Mouse (Mus musculus) midbrain, postnatal 0 days (tissue): ENCODE results near the gene Tmcc2. TPM values are rescaled to one million over a fixed set of nuclear protein-coding genes. Genes with fewer than 3 reads are reported as not detected.

Source experiments
- ATAC-seq: fragments of 200-750 bp; cut with Nextera tagmentation; 2 replicates; pipeline ENCODE4 v1.8.0; 2017; ENCODE audit warnings: moderate number of reproducible peaks, mild to moderate bottlenecking, moderate TSS enrichment, moderate library complexity; ENCODE audit not compliant: low FRiP score
- DNase-seq: peaks from one replicate; pipeline ENCODE4 v3.0.0-alpha.2; 2015; ENCODE audit warnings: low spot score
- H3K27ac ChIP-seq: fragments of 300-500 bp; sonication (generic); 2 replicates; pipeline ENCODE4 v1.5.1; 2014; ENCODE audit warnings: low read depth, mild to moderate bottlenecking, low read length, mixed read lengths
- H3K27me3 ChIP-seq: fragments of 300-500 bp; sonication (generic); 2 replicates; pipeline ENCODE4 v1.6.1; 2014; ENCODE audit warnings: low read length, control low read depth, mixed read lengths; ENCODE audit not compliant: insufficient read depth
- H3K36me3 ChIP-seq: fragments of 300-500 bp; sonication (generic); 2 replicates; pipeline ENCODE4 v1.6.1; 2014; ENCODE audit warnings: low read length, control low read depth, mixed read lengths; ENCODE audit not compliant: insufficient read depth
- H3K4me1 ChIP-seq: fragments of 300-500 bp; sonication (generic); 2 replicates; pipeline ENCODE4 v1.6.1; 2014; ENCODE audit warnings: mild to moderate bottlenecking, control low read depth, antibody characterized with exemption, low read length, mixed read lengths; ENCODE audit not compliant: insufficient read depth
- H3K4me2 ChIP-seq: fragments of 300-500 bp; sonication (generic); 2 replicates; pipeline ENCODE4 v1.6.1; 2014; ENCODE audit warnings: low read depth, mild to moderate bottlenecking, low read length, mixed read lengths; ENCODE audit not compliant: poor library complexity, severe bottlenecking
- H3K4me3 ChIP-seq: fragments of 300-500 bp; sonication (generic); 2 replicates; pipeline ENCODE4 v1.5.1; 2014; ENCODE audit warnings: low read depth, mild to moderate bottlenecking, low read length, moderate library complexity
- H3K9ac ChIP-seq: fragments of 300-500 bp; sonication (generic); replicated peaks from 2 replicates; pipeline ENCODE4 v1.6.1; 2014; ENCODE audit warnings: mild to moderate bottlenecking, low read length, moderate library complexity, mixed read lengths; ENCODE audit not compliant: poor library complexity, severe bottlenecking
- H3K9me3 ChIP-seq: fragments of 300-500 bp; sonication (generic); 2 replicates; pipeline ENCODE4 v1.6.1; 2016; ENCODE audit warnings: low read length, control low read depth
- CTCF ChIP-seq: IDR thresholded peaks from 2 replicates; pipeline ENCODE4 v1.5.1; 2016; ENCODE audit warnings: antibody characterized with exemption, mild to moderate bottlenecking
- WGBS: fragments of 180-500 bp; shearing (Covaris S2); extraction: QIAGEN DNeasy Blood & Tissue Kit; methylation state at CpG from one replicate; pipeline ENCODE4 v1.1.7; 2014; 5-methylcytosine and 5-hydroxymethylcytosine counted together
- polyA plus RNA-seq: library from polyadenylated mRNA; unstranded; fragments of >200 nt; fragmentation: Nextera tagmentation; extraction: Ambion mirVana; gene quantifications from 2 replicates; pipeline ENCODE4 v1.2.1, GENCODE M21; 2015
- total RNA-seq: library from RNA; depleted of rRNA; stranded (reverse); fragments of >200 nt; gene quantifications from 2 replicates; pipeline ENCODE4 v1.2.3, GENCODE M21; 2014

Tmcc2 gene
- total and polyA plus RNA-seq, 2 experiments from 2014 or later, result 36.3 to 152 TPM

DNA sequence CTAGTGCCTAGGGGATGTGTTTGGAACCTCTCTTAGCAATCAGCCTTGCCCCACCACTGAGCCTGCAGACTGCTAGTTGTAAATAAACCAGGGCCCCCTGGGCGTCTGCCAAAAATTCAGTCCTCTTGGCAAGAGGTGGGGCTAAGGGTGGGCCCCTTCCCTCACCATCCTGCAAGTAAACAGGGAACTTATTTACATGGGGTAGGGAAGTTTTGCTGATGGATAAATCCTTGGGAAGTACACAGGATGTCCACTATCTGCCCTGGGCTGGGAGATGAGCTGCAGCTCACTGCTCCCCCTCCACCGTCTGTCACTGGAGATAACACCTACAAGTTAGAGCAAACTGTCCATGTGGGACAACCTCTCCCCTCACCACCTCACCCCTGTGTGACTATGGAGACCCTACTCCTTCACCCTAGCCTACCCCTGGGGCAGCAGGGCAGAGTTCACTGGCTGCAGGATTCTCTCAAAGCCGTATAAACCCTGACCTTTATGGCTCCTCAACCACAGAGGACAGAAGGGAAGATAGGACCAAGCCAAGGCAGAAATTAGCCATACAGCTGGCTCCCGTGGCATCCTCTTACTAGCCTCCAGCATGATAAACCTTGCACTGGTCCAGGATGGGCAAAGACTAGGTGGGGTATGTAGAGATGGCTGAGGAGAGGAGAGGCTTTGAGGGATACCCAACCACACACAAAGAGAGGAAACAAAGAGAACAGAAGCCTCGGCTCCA is 16.8 kb downstream of the Tmcc2 start:
- no peaks in the 10 kb centered on the region for H3K27me3 ChIP-seq
- no peak overlapping the region for H3K27ac ChIP-seq
- H3K4me3 ChIP-seq, result no peak overlapping the region
- H3K9me3 ChIP-seq, result no peaks in the 10 kb centered on the region
- TF ChIP-seq CTCF, result no peak
- no peak overlapping the region for H3K9ac ChIP-seq
- 46% methylated on average over 5 of the region's 5 CpGs for WGBS
- H3K4me2 ChIP-seq, result no peak overlapping the region
- ATAC-seq (no peak), DNase-seq (peak; percentile 60)
- H3K36me3 ChIP-seq, result peaks cover 21% of the 10 kb centered on the region; the same call in 1 of the 2 replicates
- 0 out of 2 replicates have a peak, but pooled peaks cover 16% of the 10 kb centered on the region for H3K4me1 ChIP-seq

DNA sequence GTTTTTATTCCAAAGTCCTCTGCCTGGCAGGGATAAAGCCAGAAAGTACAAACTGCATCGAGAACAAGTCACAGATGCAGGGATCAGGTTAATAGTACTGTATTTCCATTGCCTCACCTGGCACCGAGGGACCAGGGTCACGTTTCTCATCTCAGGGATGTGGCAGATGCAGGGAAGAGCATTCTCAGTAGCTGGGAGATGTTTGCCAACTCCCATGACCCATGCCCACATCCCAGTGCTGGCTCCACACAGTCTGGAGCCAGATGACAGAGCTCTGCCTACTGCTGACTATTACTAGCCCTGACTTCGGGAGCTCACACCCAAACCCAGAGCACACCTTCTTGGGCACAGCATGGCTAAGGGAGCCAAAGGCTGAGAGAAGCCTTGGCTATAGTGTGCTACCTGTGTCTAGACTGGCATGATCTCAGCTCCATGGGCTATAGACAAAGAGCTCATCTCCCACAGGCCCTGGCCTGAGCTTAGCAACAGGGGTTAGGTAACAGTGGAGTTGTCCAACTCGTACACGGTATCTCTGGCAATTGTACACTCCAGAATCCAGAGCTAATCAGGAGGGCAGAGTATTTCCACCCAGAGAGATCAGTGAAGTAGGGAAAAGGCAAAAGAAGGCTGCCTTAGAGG is 18.1 kb downstream of the Tmcc2 start:
- ATAC-seq (no peak), DNase-seq (no peak)
- no peak overlapping the region for H3K4me2 ChIP-seq
- WGBS, result 65% methylated on average over 6 of the region's 6 CpGs
- no peaks in the 10 kb centered on the region for H3K27me3 ChIP-seq
- no peaks in the 10 kb centered on the region for H3K9me3 ChIP-seq
- H3K4me3 ChIP-seq, result no peak overlapping the region
- H3K27ac ChIP-seq, result no peak overlapping the region
- H3K36me3 ChIP-seq, result peaks cover 12% of the 10 kb centered on the region
- no peak for TF ChIP-seq CTCF
- no peak overlapping the region for H3K9ac ChIP-seq
- H3K4me1 ChIP-seq, result 0 out of 2 replicates have a peak, but pooled peaks cover 16% of the 10 kb centered on the region

DNA sequence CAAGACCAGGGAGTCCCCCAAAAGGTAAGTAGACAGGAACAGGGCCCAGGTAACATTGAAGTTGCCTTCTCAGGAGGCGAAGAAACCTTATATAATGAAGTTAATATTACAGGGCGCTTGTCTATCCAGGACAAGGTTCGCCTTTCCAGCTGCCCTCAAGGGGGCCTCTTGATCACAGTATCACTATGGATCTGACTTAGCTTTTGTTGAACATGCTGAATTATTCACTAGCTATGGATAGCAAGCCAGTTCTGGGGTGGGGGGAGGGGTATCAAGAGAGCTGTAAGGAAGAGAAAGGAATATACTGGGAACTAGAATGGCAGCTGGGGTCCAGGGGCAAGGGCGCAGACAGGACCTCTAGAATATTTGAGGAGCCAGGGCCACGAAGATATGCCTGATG is 18.7 kb downstream of the Tmcc2 start:
- Histone ChIP-seq H3K27me3 (no peaks in the 10 kb centered on the region), H3K36me3 (peaks cover 7% of the 10 kb centered on the region), H3K27ac (peak overlapping the region; percentile 26; the same call in 1 of the 2 replicates), H3K4me2 (no peak overlapping the region), H3K4me3 (no peak overlapping the region), H3K4me1 (0 out of 2 replicates have a peak, but pooled peaks cover 16% of the 10 kb centered on the region), H3K9ac (no peak overlapping the region; the same call in 1 of the 2 replicates), H3K9me3 (no peaks in the 10 kb centered on the region)
- no peak for ATAC-seq
- no peak for DNase-seq
- 46% methylated on average over 5 of the region's 5 CpGs for WGBS
- TF ChIP-seq CTCF, result peak; percentile 32; the same call in 1 of the 2 replicates

DNA sequence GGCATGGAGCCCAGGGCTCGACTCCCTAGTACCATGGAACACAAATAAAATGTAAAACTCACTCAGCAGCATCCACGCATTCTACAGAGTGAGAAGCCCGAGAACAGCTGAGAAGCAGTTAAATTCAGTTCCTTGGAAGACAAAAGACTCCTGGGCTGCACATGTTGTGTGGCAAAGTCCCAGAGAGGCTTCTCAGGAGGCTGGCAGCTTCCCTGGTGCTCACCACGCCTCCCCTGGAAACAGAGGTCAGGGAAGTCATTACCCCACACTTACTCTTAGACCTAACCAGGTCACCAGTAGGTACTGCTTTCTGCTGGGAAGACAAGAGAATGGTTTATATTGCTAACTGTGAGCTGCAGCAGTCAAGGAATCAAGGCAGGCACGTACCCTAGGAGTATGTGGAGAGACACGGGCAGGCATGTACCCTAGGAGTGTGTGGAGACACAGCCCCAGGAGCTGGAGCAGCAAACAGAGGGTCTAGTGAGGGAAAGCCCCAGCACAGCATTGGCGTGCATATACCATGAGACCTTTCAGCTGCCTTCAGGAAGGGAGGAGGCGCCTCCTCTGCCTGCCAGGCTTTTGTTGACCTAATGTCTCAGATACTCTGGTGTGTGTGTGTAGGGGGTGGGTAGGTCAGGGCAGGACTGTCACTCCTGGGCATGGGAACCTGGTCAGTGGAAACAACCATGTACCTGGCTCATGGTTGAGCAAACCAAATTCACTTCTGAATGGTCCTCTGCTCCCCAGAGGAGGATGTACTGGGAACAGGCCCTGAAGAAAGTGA is 19.6 kb downstream of the Tmcc2 start:
- no peak for ATAC-seq
- Histone ChIP-seq H3K9ac (no peak overlapping the region; the same call in 1 of the 2 replicates), H3K9me3 (no peaks in the 10 kb centered on the region), H3K27me3 (no peaks in the 10 kb centered on the region), H3K4me1 (0 out of 2 replicates have a peak, but pooled peaks cover 16% of the 10 kb centered on the region), H3K4me2 (no peak overlapping the region), H3K4me3 (no peak overlapping the region), H3K27ac (peak overlapping the region; percentile 26; the same call in 1 of the 2 replicates), H3K36me3 (peaks cover 7% of the 10 kb centered on the region)
- TF ChIP-seq CTCF, result no peak
- DNase-seq, result no peak
- WGBS, result 44% methylated on average over 8 of the region's 8 CpGs

DNA sequence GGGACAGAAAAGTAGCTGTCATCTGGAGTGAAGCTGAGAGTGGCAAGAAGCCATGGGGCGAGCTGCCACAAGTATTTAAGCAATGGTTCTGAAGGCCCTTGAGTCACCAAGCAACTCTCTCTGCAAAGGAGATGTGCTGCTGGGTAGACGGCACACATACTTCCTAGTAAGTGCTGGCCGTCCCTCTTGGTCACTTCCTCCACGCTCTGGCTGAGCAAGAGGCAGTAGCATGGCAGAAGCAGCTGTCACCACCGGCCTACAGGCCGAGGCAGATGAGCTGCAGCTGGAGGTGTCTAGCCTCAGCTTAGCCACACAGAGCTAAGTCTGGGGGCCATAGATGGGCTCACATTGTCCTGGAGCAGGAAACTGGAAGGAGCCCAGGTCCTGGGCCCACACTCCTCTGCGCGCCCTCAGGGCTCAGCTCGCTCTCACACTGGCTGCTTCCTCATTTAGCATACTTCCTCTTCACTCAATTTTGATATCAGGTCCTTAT is 20.4 kb downstream of the Tmcc2 start:
- DNase-seq, result no peak

More for the DNA sequence above, 20.4 kb downstream of the Tmcc2 start:
- 76% methylated on average over 9 of the region's 9 CpGs for WGBS
- H3K4me2 ChIP-seq, result no peak overlapping the region
- H3K9ac ChIP-seq, result no peak overlapping the region
- H3K4me1 ChIP-seq, result 0 out of 2 replicates have a peak, but pooled peaks cover 16% of the 10 kb centered on the region
- no peak for ATAC-seq
- H3K9me3 ChIP-seq, result no peaks in the 10 kb centered on the region
- H3K27ac ChIP-seq, result no peak overlapping the region
- H3K27me3 ChIP-seq, result no peaks in the 10 kb centered on the region
- TF ChIP-seq CTCF, result no peak
- H3K4me3 ChIP-seq, result no peak overlapping the region
- peaks cover 7% of the 10 kb centered on the region for H3K36me3 ChIP-seq
